Mouse (Mus musculus): ENCODE results near the gene Tmigd1. TPM values are rescaled to one million over a fixed set of nuclear protein-coding genes. Genes with fewer than 3 reads are reported as not detected.

Gene Tmigd1
- not detected for polyA plus RNA-seq (2014; fragmentation: Illumina TruSeq; extraction: RNeasy Lipid Tissue Mini Kit (QIAGEN cat#74804); ENCODE audit: low read depth, low replicate concordance)

GRCm38 (mm10) chr11:76901579-76902361 is at the start of gene Tmigd1:
TSS of gene Tmigd1 (plus strand) at chr11:76902159.

GRCm38 (mm10) chr11:76924759-76925236 is 22.8 kb downstream of the Tmigd1 start, which contains the start of gene Blmh:
TSS of gene Blmh (plus strand) at chr11:76924809.

Other genes starting within 250 kb of the Tmigd1 start
- not detected for gene Bhlha9, start 229.7 kb upstream of the Tmigd1 start, polyA plus RNA-seq (2014; fragmentation: Illumina TruSeq; extraction: RNeasy Lipid Tissue Mini Kit (QIAGEN cat#74804); ENCODE audit: low read depth, low replicate concordance)
- gene Trarg1, start 222.4 kb upstream of the Tmigd1 start, polyA plus RNA-seq (2014; fragmentation: Illumina TruSeq; extraction: RNeasy Lipid Tissue Mini Kit (QIAGEN cat#74804); ENCODE audit: low read depth, low replicate concordance) = not detected
- gene Gosr1, start 138.6 kb upstream of the Tmigd1 start, polyA plus RNA-seq (2014; fragmentation: Illumina TruSeq; extraction: RNeasy Lipid Tissue Mini Kit (QIAGEN cat#74804); ENCODE audit: low read depth, low replicate concordance) = 20.3 TPM
- gene Cpd, start 55.1 kb upstream of the Tmigd1 start, polyA plus RNA-seq (2014; fragmentation: Illumina TruSeq; extraction: RNeasy Lipid Tissue Mini Kit (QIAGEN cat#74804); ENCODE audit: low read depth, low replicate concordance) = 15.9 TPM
- 92.4 TPM for gene Blmh, start 22.6 kb downstream of the Tmigd1 start, polyA plus RNA-seq (2014; fragmentation: Illumina TruSeq; extraction: RNeasy Lipid Tissue Mini Kit (QIAGEN cat#74804); ENCODE audit: low read depth, low replicate concordance)
- gene Slc6a4, start 96.4 kb downstream of the Tmigd1 start, polyA plus RNA-seq (2014; fragmentation: Illumina TruSeq; extraction: RNeasy Lipid Tissue Mini Kit (QIAGEN cat#74804); ENCODE audit: low read depth, low replicate concordance) = 0.19 TPM
- gene Nsrp1, start 176.3 kb downstream of the Tmigd1 start, polyA plus RNA-seq (2014; fragmentation: Illumina TruSeq; extraction: RNeasy Lipid Tissue Mini Kit (QIAGEN cat#74804); ENCODE audit: low read depth, low replicate concordance) = 11.7 TPM